Mouse (Mus musculus) E14TG2a.4 (cell line): Measurements from ENCODE around the gene Thtpa.

Experiments
- CTCF ChIP-seq: conservative IDR thresholded peaks from 2 replicates; pipeline ENCODE4 v1.5.1; 2014; ENCODE audit warnings: low read length
- POU5F1 ChIP-seq: IDR thresholded peaks from 2 replicates; pipeline ENCODE4 v1.6.1; 2014; ENCODE audit warnings: low read length, borderline replicate concordance

DNA sequence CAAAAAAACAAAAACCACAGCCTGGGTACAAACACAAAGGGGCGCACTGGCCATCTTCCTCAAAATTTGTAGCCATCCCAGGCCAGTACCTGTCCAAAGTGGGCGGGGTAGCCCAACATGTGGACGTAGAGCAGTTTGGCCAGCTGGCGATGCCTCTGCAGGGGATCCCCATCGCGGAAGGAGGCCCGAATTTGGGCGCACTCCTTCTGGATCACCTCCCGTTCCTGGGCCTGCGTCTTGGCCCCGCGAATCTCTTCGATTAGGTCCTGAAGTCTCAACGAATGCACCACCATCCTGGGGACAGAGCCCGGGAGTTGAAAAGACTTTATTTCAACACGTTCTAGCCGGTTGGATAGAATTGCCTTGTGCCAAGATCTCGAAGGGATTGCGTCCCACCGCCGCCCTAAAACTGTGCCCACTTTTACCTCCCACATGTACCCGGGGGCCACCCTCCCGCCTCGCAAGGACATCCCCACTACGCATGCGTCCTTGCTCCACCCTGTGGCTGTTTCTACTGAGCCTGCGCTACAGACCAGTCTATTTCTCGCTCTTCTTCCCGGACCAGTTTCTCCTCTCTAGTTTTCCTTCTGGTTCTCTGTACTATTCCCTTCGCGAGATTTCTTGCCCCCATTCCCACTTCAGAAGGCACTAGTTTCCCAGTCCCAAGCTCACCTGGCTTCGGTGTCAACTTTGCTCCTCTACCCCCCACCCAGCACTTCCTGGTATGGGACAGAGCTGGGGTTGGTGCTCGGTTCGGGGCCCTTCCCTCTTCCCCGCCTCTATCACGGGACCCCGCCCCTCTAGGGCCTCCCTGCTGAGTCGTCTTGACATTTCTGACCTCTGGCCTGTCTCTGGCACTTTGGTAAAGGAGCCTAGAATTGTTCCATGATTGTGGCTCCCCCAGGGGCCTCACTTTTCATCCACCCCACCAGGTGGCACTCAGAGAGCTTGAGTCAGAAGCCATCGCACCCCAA is 11.5 kb downstream of the Thtpa start, which contains the start of gene Ap1g2:
- TF ChIP-seq CTCF (no peak), POU5F1 (no peak)
